Mouse (Mus musculus): ENCODE data around the gene Anapc13. TPM values are rescaled to one million over a fixed set of nuclear protein-coding genes. Genes with fewer than 3 reads are reported as not detected.

The Anapc13 gene
- polyA plus RNA-seq (2015; fragmentation: Nextera tagmentation; extraction: Ambion mirVana), result 89.4 and 95.1 TPM in 2 replicates

DNA sequence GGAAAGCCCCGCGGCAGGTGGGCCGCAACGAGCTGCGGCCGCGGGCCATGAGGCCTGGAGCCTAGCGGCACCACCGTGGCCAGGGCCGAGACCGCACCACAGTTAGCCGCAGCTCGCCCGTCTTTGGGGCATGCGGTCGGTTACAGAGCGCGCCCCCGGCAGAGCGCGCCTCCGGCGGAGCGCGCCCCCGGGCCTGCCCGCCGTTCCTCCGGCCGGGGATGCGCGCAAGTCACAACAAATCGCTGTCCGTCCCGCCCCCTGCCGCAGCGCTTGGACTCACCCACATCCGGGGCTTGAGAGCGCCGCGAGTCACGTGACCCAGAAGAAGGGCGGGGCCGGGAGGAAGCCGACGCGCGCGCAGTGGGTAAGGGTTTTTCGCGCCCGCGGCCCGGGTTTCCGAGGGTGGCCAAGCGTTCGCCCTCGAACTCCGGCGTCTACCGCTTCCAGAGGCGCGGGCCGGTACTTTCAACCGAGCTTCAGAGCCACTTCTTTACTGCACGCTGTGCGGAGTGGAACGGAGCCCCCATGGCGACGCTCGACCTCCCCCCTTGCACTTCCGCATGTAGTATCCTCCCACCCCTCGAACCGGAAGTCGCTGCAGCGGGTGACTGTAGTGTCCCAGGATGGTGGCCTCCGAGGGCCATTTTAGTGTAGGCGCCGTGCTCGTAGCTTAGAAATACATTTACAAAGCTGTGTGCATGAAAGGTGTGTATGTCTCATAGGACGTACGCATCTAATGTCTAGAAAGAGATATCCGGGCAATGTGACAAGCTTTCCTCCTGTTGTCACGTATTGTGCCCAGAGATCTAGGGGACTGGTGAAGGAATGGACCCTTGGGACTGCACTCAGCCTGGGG, at the start of gene Anapc13, which contains the start of gene Cep63:
Gene Anapc13, plus strand, starts transcription at position 314 of the 856 bp plus-strand sequence.
Gene Cep63, minus strand, starts transcription at position 552 of the 856 bp plus-strand sequence.
- Histone ChIP-seq H3K4me2 (ENCODE audit: low read depth, low read length) (peak within 1 kb of the TSS; percentile 89), H3K4me3 (ENCODE audit: low read depth, low read length) (peak within 1 kb of the TSS; percentile 90), H3K9ac (ENCODE audit: low read depth, low read length) (peak within 1 kb of the TSS; percentile 98), H3K4me1 (ENCODE audit: control insufficient read depth, low read depth, low read length) (peaks cover 24% of the 10 kb centered on the region), H3K9me3 (replicated peaks; ENCODE audit: control insufficient read depth, low read length) (no peaks in the 10 kb centered on the region), H3K27me3 (ENCODE audit: control insufficient read depth, insufficient read depth, low read depth, low read length) (no peaks in the 10 kb centered on the region), H3K27ac (ENCODE audit: low read length) (peak within 1 kb of the TSS; percentile 90), H3K36me3 (ENCODE audit: control insufficient read depth, insufficient read depth) (no peaks in the 10 kb centered on the region)
- WGBS (ENCODE audit: insufficient replicate concordance), result under 1% methylated on average over 82 of the region's 84 CpGs
- peak; percentile 94 for ATAC-seq (ENCODE audit: low read depth)

DNA sequence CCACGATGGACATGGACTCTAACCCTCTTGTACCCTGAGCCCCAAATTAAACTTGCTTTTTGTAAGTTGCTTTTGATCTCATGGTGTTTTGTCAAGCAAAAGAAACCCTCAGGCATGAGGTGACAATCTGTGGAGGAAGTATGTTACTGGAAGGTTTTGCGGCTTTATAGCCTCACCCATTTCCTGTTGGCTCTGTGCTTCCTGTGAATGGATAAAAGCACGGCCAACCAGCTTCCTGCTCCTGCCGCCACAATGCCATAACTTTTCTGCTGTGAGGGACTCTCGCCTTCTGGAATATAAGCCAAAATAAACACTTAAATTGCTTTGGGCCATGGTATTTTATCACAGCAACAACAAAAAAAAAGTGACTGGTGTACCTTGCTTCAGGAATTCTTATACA, 48.6 kb upstream of the Anapc13 start:
- H3K27me3 ChIP-seq (ENCODE audit: control insufficient read depth, insufficient read depth, low read depth, low read length), result no peaks in the 10 kb centered on the region
- ATAC-seq (ENCODE audit: low read depth), result no peak
- H3K36me3 ChIP-seq (ENCODE audit: control insufficient read depth, insufficient read depth), result no peaks in the 10 kb centered on the region
- no peak overlapping the region for H3K9ac ChIP-seq (ENCODE audit: low read depth, low read length)
- H3K27ac ChIP-seq (ENCODE audit: low read length), result no peak overlapping the region
- H3K4me2 ChIP-seq (ENCODE audit: low read depth, low read length), result no peak overlapping the region
- no peaks in the 10 kb centered on the region for H3K9me3 ChIP-seq (replicated peaks; ENCODE audit: control insufficient read depth, low read length)
- WGBS (ENCODE audit: insufficient replicate concordance), result 26% methylated on average over 5 of the region's 5 CpGs
- no peak overlapping the region for H3K4me3 ChIP-seq (ENCODE audit: low read depth, low read length)
- no peaks in the 10 kb centered on the region for H3K4me1 ChIP-seq (ENCODE audit: control insufficient read depth, low read depth, low read length)

DNA sequence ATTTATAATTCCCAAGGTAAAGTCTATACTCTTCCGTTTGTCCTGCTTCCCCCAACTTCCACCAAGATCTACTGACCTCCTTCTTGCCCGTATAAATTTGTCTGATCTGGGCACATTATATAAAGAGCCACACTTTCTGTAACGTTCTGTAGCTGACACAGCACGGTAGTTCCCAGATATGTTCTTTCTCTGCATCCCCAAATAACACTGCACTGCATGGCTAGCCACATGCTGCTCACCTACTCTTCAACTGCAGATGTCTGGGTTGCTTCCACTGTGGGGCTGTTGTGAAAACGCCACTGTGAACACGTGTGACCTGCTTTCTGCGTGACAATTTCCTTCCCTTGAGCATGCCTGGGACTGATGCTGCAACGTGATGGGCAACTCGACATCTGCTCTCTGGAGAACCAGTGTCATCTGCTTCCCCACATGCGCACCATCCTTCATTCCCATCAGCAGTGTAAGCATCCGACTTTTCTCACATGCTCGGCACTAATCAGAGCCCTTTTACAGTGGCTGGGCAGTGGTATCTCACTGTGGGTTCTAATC, 44.1 kb upstream of the Anapc13 start:
- Histone ChIP-seq H3K9ac (ENCODE audit: low read depth, low read length) (no peak overlapping the region), H3K27ac (ENCODE audit: low read length) (no peak overlapping the region), H3K9me3 (replicated peaks; ENCODE audit: control insufficient read depth, low read length) (no peaks in the 10 kb centered on the region), H3K4me2 (ENCODE audit: low read depth, low read length) (no peak overlapping the region), H3K36me3 (ENCODE audit: control insufficient read depth, insufficient read depth) (no peaks in the 10 kb centered on the region), H3K27me3 (ENCODE audit: control insufficient read depth, insufficient read depth, low read depth, low read length) (no peaks in the 10 kb centered on the region), H3K4me3 (ENCODE audit: low read depth, low read length) (no peak overlapping the region), H3K4me1 (ENCODE audit: control insufficient read depth, low read depth, low read length) (no peaks in the 10 kb centered on the region)
- ATAC-seq (ENCODE audit: low read depth), result no peak
- 59% methylated on average over 12 of the region's 12 CpGs for WGBS (ENCODE audit: insufficient replicate concordance)

DNA sequence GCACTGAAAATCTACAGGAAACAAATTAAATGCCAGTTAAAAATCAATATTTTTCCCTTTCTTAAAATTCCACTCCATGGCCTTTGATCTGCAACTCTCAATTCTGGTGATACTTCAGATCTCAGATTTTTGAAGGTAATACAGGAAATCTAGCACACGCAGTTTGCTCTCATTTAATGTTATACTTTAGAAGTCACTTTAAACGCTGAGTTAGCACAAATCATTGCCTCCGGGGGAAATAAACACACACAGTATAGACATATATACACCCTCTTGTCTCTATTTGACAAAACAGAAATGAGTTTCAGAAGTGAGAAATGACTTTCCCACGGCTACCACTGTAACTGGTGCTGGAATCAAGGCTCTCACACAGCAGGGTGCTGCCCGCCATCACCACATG, 38.7 kb upstream of the Anapc13 start:
- no peaks in the 10 kb centered on the region for H3K4me1 ChIP-seq (ENCODE audit: control insufficient read depth, low read depth, low read length)
- H3K36me3 ChIP-seq (ENCODE audit: control insufficient read depth, insufficient read depth), result peaks cover 4% of the 10 kb centered on the region; the same call in 1 of the 2 replicates
- H3K27ac ChIP-seq (ENCODE audit: low read length), result no peak overlapping the region
- WGBS (ENCODE audit: insufficient replicate concordance), result 76% methylated on average over 5 of the region's 5 CpGs
- no peak overlapping the region for H3K4me2 ChIP-seq (ENCODE audit: low read depth, low read length)
- no peaks in the 10 kb centered on the region for H3K9me3 ChIP-seq (replicated peaks; ENCODE audit: control insufficient read depth, low read length)
- H3K4me3 ChIP-seq (ENCODE audit: low read depth, low read length), result no peak overlapping the region
- no peak overlapping the region for H3K9ac ChIP-seq (ENCODE audit: low read depth, low read length)
- no peak for ATAC-seq (ENCODE audit: low read depth)
- no peaks in the 10 kb centered on the region for H3K27me3 ChIP-seq (ENCODE audit: control insufficient read depth, insufficient read depth, low read depth, low read length)

DNA sequence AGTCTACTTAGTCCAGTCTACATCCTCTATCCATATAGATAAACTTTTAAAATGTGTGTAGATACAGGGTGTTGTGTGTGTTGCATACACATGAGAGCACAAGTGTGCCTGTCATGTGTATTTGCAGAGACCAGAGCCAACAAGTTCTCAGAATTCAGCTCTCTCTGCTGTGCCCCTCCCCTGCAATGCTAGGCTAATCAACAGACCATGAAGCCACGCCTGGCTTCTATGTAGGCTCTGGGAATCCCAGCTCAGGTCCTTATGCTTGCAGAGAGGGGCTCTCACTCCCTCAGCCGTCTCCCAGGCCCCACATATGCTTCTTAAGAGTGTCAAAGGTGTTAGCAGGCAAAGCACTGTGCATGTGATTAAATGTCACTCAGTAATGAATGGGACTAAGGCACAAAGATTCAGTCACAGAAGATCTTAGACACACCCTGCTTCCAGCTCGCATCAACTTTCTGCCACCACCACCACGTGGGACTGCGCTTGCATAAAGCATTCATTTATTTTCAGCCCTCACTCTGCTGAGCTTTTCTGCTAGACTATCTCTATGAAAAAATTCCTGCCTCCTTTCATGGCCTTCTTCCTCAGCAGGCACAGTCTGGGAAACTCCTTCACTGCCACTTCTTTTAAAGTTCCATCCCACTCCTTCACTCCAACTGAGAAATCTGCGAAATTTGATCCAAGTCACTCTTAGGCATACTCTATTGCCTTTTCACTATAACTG, 31.3 kb upstream of the Anapc13 start:
- Histone ChIP-seq H3K27ac (ENCODE audit: low read length) (no peak overlapping the region), H3K9ac (ENCODE audit: low read depth, low read length) (no peak overlapping the region), H3K4me3 (ENCODE audit: low read depth, low read length) (no peak overlapping the region), H3K9me3 (replicated peaks; ENCODE audit: control insufficient read depth, low read length) (no peaks in the 10 kb centered on the region), H3K27me3 (ENCODE audit: control insufficient read depth, insufficient read depth, low read depth, low read length) (no peaks in the 10 kb centered on the region), H3K4me1 (ENCODE audit: control insufficient read depth, low read depth, low read length) (no peaks in the 10 kb centered on the region), H3K36me3 (ENCODE audit: control insufficient read depth, insufficient read depth) (peaks cover 2% of the 10 kb centered on the region), H3K4me2 (ENCODE audit: low read depth, low read length) (no peak overlapping the region)
- WGBS (ENCODE audit: insufficient replicate concordance), result 74% methylated on average over 6 of the region's 6 CpGs
- no peak for ATAC-seq (ENCODE audit: low read depth)

DNA sequence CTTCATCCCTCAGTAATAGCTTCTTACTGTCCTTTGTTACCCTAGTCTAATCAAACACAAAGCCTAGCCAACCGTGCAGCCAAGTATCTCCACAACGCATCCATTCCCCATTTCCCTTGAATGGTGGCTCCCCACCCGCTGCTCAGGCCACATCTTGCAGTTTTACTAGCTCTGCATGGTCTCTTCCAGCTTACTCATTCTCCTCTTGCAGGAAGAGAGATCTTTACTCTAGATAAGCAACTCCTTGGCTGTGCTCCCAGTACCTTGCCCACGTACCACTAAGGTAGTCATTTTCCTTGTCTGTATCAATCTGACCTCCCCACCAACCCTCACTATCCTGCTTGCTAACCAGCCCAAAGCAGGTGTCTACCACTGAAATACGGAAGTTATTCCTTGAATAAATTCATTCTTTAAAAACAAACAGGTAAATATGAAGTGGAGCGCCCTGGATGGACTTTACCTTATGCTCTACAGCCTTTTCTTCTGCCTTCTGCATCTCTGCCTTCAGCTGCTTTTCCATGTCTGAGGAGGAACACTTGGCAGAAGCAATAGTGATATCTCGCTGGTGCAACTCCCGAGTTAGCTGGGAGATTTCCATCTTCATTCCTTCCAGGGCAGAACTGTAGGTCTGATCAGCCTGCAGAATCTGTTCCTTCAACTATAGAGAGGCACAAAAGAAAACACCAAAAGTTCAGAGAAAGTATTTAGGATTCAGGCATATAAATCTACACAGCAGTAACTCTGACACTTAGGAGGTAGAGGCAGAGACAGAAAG, 30.2 kb upstream of the Anapc13 start:
- no peaks in the 10 kb centered on the region for H3K27me3 ChIP-seq (ENCODE audit: control insufficient read depth, insufficient read depth, low read depth, low read length)
- no peak overlapping the region for H3K4me2 ChIP-seq (ENCODE audit: low read depth, low read length)
- ATAC-seq (ENCODE audit: low read depth), result no peak
- no peaks in the 10 kb centered on the region for H3K9me3 ChIP-seq (replicated peaks; ENCODE audit: control insufficient read depth, low read length)
- no peak overlapping the region for H3K9ac ChIP-seq (ENCODE audit: low read depth, low read length)
- no peak overlapping the region for H3K4me3 ChIP-seq (ENCODE audit: low read depth, low read length)
- H3K36me3 ChIP-seq (ENCODE audit: control insufficient read depth, insufficient read depth), result peaks cover 2% of the 10 kb centered on the region; the same call in 1 of the 2 replicates
- H3K27ac ChIP-seq (ENCODE audit: low read length), result no peak overlapping the region
- 72% methylated on average over 8 of the region's 8 CpGs for WGBS (ENCODE audit: insufficient replicate concordance)
- H3K4me1 ChIP-seq (ENCODE audit: control insufficient read depth, low read depth, low read length), result no peaks in the 10 kb centered on the region

DNA sequence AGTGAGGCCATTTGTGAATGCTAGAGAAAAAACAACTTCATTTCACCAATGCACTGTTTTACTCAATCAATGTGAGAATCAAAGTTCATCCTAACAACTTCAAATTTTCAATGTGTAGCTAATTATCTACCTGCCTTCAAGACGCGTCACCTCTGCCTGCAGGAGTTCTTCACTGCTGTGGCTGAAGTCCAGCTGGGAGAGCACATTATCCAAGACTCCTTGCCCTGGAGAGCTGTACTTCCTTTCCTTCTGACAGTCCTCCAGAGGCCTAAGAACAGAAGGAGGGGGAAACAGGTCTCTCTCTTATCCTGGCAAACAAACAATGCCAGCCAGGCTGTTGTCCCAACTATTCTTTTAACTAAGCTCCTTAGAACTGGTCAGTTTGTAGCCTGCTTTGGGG, 24.9 kb upstream of the Anapc13 start:
- Histone ChIP-seq H3K4me1 (ENCODE audit: control insufficient read depth, low read depth, low read length) (no peaks in the 10 kb centered on the region), H3K27ac (ENCODE audit: low read length) (no peak overlapping the region), H3K27me3 (ENCODE audit: control insufficient read depth, insufficient read depth, low read depth, low read length) (no peaks in the 10 kb centered on the region), H3K36me3 (ENCODE audit: control insufficient read depth, insufficient read depth) (peaks cover 6% of the 10 kb centered on the region), H3K9me3 (replicated peaks; ENCODE audit: control insufficient read depth, low read length) (no peaks in the 10 kb centered on the region), H3K4me2 (ENCODE audit: low read depth, low read length) (no peak overlapping the region), H3K4me3 (ENCODE audit: low read depth, low read length) (no peak overlapping the region), H3K9ac (ENCODE audit: low read depth, low read length) (no peak overlapping the region)
- ATAC-seq (ENCODE audit: low read depth), result no peak
- WGBS (ENCODE audit: insufficient replicate concordance), result 91% methylated on average over 2 of the region's 2 CpGs

DNA sequence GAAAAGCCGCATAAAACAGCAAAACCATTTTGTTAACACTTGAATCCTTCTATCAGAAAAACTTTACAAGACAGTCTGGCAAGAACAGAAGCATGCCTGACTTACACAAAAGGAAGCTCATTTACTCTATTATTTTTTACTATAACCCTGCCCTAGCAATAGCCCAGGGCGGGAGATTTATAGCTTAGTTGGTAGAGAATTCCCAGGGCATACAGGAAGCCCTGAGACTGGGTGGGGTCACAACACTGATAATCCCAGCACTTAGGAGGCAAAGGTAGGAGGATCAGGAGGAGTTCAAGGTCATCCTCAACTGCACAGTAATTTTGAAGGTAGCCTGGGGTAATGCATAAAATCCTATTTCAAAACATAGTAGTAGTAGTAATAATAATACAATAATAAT, 24.4 kb upstream of the Anapc13 start:
- Histone ChIP-seq H3K27ac (ENCODE audit: low read length) (no peak overlapping the region), H3K27me3 (ENCODE audit: control insufficient read depth, insufficient read depth, low read depth, low read length) (no peaks in the 10 kb centered on the region), H3K4me3 (ENCODE audit: low read depth, low read length) (no peak overlapping the region), H3K9ac (ENCODE audit: low read depth, low read length) (no peak overlapping the region), H3K4me2 (ENCODE audit: low read depth, low read length) (no peak overlapping the region), H3K9me3 (replicated peaks; ENCODE audit: control insufficient read depth, low read length) (no peaks in the 10 kb centered on the region), H3K4me1 (ENCODE audit: control insufficient read depth, low read depth, low read length) (no peaks in the 10 kb centered on the region), H3K36me3 (ENCODE audit: control insufficient read depth, insufficient read depth) (peaks cover 6% of the 10 kb centered on the region)
- 72% methylated on average over 2 of the region's 2 CpGs for WGBS (ENCODE audit: insufficient replicate concordance)
- ATAC-seq (ENCODE audit: low read depth), result no peak
